Mouse (Mus musculus) kidney, adult 2 months (tissue): ENCODE data around the gene Dnmt3l. TPM values are rescaled to one million over a fixed set of nuclear protein-coding genes. Genes with fewer than 3 reads are reported as not detected.

Experiments
- DNase-seq: peaks from one replicate; pipeline ENCODE4 v3.0.0; 2021
- H3K27ac ChIP-seq: fragments of 200-500 bp; 2 replicates; pipeline ENCODE4 v1.5.1; 2012; ENCODE audit warnings: low read depth, low read length, control low read depth, inconsistent platforms; ENCODE audit not compliant: insufficient read depth
- H3K27me3 ChIP-seq: fragments of 200-500 bp; replicated peaks from 2 replicates; pipeline ENCODE4 v1.6.1; 2012; ENCODE audit warnings: mild to moderate bottlenecking, moderate library complexity, low read length, inconsistent platforms; ENCODE audit not compliant: control insufficient read depth, insufficient read depth
- H3K36me3 ChIP-seq: fragments of 200-500 bp; 2 replicates; pipeline ENCODE4 v1.6.1; 2012; ENCODE audit warnings: mild to moderate bottlenecking, moderate library complexity, low read length, inconsistent platforms; ENCODE audit not compliant: control insufficient read depth, insufficient read depth
- H3K4me1 ChIP-seq: fragments of 200-500 bp; 2 replicates; pipeline ENCODE4 v1.6.1; 2011; ENCODE audit warnings: low read length; ENCODE audit not compliant: control insufficient read depth, insufficient read depth
- H3K4me3 ChIP-seq: fragments of 200-500 bp; 2 replicates; pipeline ENCODE4 v1.5.1; 2011; ENCODE audit warnings: mild to moderate bottlenecking, low read depth, low read length, control low read depth; ENCODE audit not compliant: insufficient read depth
- CTCF ChIP-seq: fragments of 200-500 bp; conservative IDR thresholded peaks from 2 replicates; pipeline ENCODE4 v1.5.1; 2011; ENCODE audit warnings: low read depth, mild to moderate bottlenecking, control low read depth, low read length, moderate library complexity, mixed read lengths; ENCODE audit not compliant: insufficient read depth, insufficient read length
- POLR2A ChIP-seq: fragments of 200-500 bp; IDR thresholded peaks from one replicate; pipeline ENCODE4 v1.6.1; 2011; ENCODE audit warnings: low read depth, low read length, control low read depth
- WGBS: fragments of 180-500 bp; shearing (Covaris S2); methylation state at CpG from one replicate; pipeline ENCODE4 v1.1.7; 2018; 5-methylcytosine and 5-hydroxymethylcytosine counted together
- polyA plus RNA-seq: library from polyadenylated mRNA; depleted of rRNA; stranded (reverse); fragments of >200 nt; gene quantifications from 2 replicates; pipeline ENCODE4 v1.2.3, GENCODE M21; 2012

Gene Dnmt3l
- polyA plus RNA-seq, 1 experiment: 0.34 TPM

GRCm38 (mm10) chr10:78031987-78032386, 9.8 kb upstream of the Dnmt3l start:
- DNase-seq: no peak
- H3K4me1 ChIP-seq: no peaks in the 10 kb centered on the region
- H3K4me3 ChIP-seq: no peak overlapping the region
- no peak for TF ChIP-seq CTCF
- no peak for TF ChIP-seq POLR2A
- no peak overlapping the region for H3K27ac ChIP-seq
- no peaks in the 10 kb centered on the region for H3K27me3 ChIP-seq
- no peaks in the 10 kb centered on the region for H3K36me3 ChIP-seq
- 82% methylated on average over 2 of the region's 2 CpGs for WGBS

DNA sequence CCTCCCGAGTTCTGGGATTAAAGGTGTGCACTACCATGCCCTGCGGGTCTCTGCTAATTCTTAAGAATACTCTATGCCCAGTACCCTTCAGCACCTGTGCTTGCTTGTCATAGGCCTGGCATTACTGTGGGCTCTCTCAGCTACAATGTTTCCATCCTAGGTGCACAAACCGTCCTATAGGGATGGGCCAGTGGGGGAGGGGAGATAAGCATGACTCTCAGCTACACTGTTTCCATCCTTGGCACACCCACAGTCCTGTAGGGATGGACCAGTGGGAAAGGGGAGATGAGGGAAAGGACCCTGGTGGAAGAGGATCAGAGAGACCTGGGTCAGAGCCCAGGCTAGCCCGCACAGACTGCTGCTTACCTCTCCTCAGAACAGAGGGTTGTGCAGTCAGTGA, 4.6 kb upstream of the Dnmt3l start:
- DNase-seq: no peak
- no peaks in the 10 kb centered on the region for H3K27me3 ChIP-seq
- TF ChIP-seq POLR2A: no peak
- H3K4me3 ChIP-seq: no peak overlapping the region
- H3K36me3 ChIP-seq: no peaks in the 10 kb centered on the region
- 89% methylated on average over 4 of the region's 4 CpGs for WGBS
- H3K27ac ChIP-seq: no peak overlapping the region
- H3K4me1 ChIP-seq: no peaks in the 10 kb centered on the region

DNA sequence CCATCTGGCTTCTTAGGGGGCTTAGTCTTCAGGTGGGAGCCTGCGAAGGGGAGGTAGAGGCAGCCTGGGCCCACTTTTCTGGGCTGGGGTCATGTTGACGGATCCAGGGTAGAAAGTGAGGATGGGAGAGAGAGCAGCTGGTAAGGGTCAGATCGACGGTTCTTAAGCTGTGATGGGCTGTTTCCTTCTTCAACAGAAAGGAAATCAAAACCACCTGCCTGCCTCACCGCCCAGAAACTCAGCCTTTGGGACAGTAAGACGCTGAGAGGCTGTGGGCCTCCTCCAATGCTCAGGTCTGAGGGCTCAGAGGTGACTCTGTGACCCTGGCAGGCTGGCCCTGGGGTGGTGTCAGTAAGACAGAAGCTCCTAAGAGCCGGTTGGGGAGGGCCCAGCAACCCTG, 349 bp downstream of the Dnmt3l start:
- no peak overlapping the region for H3K27ac ChIP-seq
- no peak for TF ChIP-seq POLR2A
- no peak for TF ChIP-seq CTCF
- 79% methylated on average over 7 of the region's 7 CpGs for WGBS

GRCm38 (mm10) chr10:78042697-78043405, 1.1 kb downstream of the Dnmt3l start:
- no peak overlapping the region for H3K27ac ChIP-seq
- no peaks in the 10 kb centered on the region for H3K27me3 ChIP-seq
- no peak overlapping the region for H3K4me3 ChIP-seq
- TF ChIP-seq CTCF (no peak), POLR2A (no peak)
- H3K36me3 ChIP-seq: no peaks in the 10 kb centered on the region
- no peak for DNase-seq
- H3K4me1 ChIP-seq: no peaks in the 10 kb centered on the region
- 69% methylated on average over 14 of the region's 14 CpGs for WGBS

More for the DNA sequence above, 349 bp downstream of the Dnmt3l start:
- no peaks in the 10 kb centered on the region for H3K4me1 ChIP-seq
- no peaks in the 10 kb centered on the region for H3K36me3 ChIP-seq
- DNase-seq: no peak
- no peak overlapping the region for H3K4me3 ChIP-seq
- no peaks in the 10 kb centered on the region for H3K27me3 ChIP-seq

GRCm38 (mm10) chr10:78043406-78043836, 1.7 kb downstream of the Dnmt3l start, which contains the start of gene Aire:
Gene Aire (minus strand): TSS chr10:78043610.
- H3K36me3 ChIP-seq: no peaks in the 10 kb centered on the region
- TF ChIP-seq POLR2A (no peak), CTCF (peak; percentile 79)
- no peaks in the 10 kb centered on the region for H3K27me3 ChIP-seq
- no peak within 1 kb of the TSS for H3K27ac ChIP-seq
- peak; percentile 59 for DNase-seq
- H3K4me3 ChIP-seq: no peak within 1 kb of the TSS
- no peaks in the 10 kb centered on the region for H3K4me1 ChIP-seq
- WGBS: 3% methylated on average over 27 of the region's 27 CpGs

GRCm38 (mm10) chr10:78044531-78044930, 2.8 kb downstream of the Dnmt3l start:
- no peak for DNase-seq
- WGBS: 68% methylated on average over 1 of the region's 1 CpGs
- no peak overlapping the region for H3K4me3 ChIP-seq
- H3K27ac ChIP-seq: no peak overlapping the region
- no peaks in the 10 kb centered on the region for H3K4me1 ChIP-seq
- TF ChIP-seq CTCF: no peak
- no peak for TF ChIP-seq POLR2A
- H3K36me3 ChIP-seq: no peaks in the 10 kb centered on the region
- H3K27me3 ChIP-seq: no peaks in the 10 kb centered on the region

GRCm38 (mm10) chr10:78046388-78046787, 4.6 kb downstream of the Dnmt3l start:
- H3K4me3 ChIP-seq: no peak overlapping the region

More at GRCm38 (mm10) chr10:78046388-78046787, 4.6 kb downstream of the Dnmt3l start:
- 88% methylated on average over 4 of the region's 4 CpGs for WGBS
- no peaks in the 10 kb centered on the region for H3K4me1 ChIP-seq
- DNase-seq: no peak
- TF ChIP-seq CTCF: no peak
- TF ChIP-seq POLR2A: no peak
- no peak overlapping the region for H3K27ac ChIP-seq
- H3K36me3 ChIP-seq: no peaks in the 10 kb centered on the region
- H3K27me3 ChIP-seq: no peaks in the 10 kb centered on the region
